Mouse (Mus musculus) induced T-regulatory cell, adult 2 months (primary cell): ENCODE measurements around the gene Znrd1.

Source experiments
- DNase-seq: peaks from one replicate; pipeline ENCODE4 v3.0.0-alpha.2; 2012; ENCODE audit warnings: low read depth

The Znrd1 gene

DNA sequence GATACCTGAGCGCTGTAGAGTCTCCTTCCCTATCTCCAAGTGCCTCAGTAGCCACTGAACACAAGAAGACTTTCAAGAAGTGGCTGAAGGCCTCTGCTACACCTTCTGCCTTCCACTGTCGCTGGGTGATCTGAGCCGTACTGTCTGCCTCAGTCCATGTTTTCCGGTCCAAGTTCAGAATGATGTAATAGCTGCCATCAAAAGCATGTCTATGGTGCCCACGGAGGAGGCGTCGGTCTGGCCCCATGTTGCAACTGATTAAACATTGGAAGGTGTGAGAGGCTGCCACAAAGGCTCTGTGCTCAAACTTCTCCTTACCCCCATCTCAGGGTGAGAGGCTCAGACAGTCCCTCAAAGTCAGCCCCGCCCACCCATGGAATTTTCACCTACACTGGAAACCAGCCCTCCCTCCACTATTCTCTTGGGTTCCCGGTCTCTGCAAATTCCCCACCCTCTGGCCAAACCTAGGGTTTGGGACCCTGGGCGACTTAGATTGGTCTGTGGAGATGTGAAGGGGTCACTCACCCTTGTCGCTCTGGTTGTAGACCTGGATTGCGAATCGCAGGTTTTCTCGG, 12.0 kb upstream of the Znrd1 start:
- no peak for DNase-seq

DNA sequence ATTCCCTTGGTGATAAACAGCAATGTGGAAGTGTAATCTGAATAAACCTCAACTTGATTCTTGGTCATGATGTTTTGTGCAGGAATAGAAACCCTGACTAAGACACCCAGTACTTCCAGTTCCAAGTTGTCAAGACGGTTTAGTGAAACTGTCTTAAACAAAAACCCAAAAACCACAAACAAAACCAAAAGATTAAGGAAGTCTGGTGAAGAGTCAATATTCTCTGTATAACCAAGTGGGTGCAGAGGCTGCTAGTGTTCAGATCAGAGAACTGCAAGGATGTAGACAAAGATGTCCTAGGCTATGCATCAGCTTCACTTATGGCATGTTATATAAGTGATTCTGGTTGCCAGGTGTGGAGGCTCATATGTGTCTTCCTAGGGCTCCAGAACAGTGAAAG, 8.5 kb upstream of the Znrd1 start:
- DNase-seq = no peak

GRCm38 (mm10) chr17:36961125-36961524, 2.8 kb upstream of the Znrd1 start:
- DNase-seq = no peak

- DNase-seq = no peak
Observed at GRCm38 (mm10) chr17:36958884-36959283, 525 bp upstream of the Znrd1 start.

DNA sequence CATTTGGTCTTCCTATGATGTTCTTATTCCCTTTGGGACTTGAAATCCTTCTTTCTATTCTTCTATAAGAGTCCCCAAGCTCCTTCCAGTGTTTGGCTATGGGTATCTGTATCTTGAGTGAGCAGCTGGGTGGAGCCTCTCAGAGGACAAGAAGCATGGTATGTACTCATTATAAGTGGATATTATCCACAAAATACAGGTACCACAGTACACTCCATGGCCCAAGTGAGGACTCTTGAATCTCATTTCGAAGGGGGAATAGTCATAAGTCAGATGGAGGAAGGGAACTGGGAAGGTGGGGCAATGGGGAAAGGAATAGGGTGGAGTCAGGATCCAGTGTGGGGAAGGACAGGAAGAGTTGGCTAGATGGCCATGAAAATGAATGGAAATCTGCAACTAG, 5.3 kb downstream of the Znrd1 start:
- no peak for DNase-seq

- no peak for DNase-seq
Observed at GRCm38 (mm10) chr17:36952631-36953030, 5.7 kb downstream of the Znrd1 start.

- DNase-seq = peak; percentile 99
Observed at GRCm38 (mm10) chr17:36950981-36951947, 7.1 kb downstream of the Znrd1 start, which contains the start of gene Ppp1r11. Gene Ppp1r11, minus strand, starts transcription at chr17:36951741.

GRCm38 (mm10) chr17:36949265-36949664, 9.1 kb downstream of the Znrd1 start:
- DNase-seq = no peak

- no peak for DNase-seq
Observed at GRCm38 (mm10) chr17:36948286-36948685, 10.1 kb downstream of the Znrd1 start.

DNA sequence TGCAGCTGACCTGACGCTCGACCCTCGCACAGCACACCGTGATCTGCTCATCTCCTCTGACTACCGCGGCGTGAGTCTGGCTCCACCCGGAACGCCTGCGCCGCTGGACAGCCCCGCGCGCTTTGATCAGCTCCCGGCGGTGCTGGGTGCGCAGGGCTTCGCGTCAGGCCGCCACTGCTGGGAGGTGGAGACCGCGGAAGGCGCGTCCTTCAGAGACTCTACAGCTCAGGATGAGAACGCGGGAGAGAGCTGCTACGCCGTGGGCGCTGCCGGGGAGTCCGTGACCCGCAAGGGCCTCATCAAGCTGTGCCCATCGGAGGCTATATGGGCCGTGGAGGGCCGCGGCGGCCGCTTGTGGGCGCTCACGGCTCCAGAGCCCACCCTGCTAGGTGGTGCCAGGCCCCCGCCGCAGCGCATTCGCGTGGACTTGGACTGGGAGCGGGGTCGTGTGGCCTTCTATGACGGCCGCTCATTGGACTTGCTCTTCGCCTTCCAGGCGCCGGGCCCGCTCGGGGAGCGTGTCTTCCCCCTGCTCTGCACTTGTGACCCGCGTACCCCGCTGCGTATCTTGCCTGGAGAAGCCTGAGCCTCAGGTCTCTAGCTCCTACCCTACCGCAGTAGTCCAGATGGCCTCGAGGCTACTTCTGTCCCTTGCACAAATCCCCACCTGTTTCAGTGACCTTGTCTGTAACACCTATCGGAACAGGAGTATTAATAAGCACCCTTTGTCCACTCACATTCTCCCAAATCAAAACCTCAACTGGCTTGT, 11.1 kb downstream of the Znrd1 start:
- peak; percentile 63 for DNase-seq

DNA sequence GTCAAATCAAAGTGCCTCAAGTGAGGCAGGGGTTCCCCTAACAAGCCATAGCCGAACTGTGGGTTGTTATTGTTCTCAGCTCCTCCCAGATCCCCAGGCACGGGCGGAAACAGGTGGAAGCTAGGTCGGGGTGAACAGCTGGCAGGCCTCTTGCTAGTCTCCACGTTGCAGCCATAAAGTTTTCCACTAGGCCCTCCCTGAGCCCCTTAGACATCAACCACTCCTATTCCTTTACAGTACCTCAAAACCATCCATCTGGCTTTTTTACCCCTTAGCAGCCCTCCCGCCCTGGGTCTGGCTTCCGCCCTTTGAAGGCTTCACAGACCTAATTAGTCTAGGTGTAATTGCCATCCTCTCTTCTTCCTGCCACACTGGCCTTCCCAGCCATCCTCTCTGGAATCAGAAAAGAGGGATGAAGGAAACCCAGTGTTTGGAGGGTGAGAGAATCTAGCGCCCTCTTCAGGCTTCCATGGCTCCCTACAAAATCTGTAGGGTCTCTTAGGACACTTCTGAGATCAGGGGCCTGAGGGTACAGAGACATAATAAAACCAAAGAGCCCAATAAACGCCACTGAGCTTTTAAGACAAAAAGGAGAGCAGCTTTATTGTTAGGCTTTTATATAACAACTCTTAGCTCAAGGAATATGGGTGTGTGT, 14.1 kb downstream of the Znrd1 start:
- DNase-seq = peak; percentile 67

GRCm38 (mm10) chr17:36943691-36944090, 14.7 kb downstream of the Znrd1 start:
- DNase-seq = peak; percentile 31

GRCm38 (mm10) chr17:36942791-36943471, 15.4 kb downstream of the Znrd1 start, which contains the start of gene Rnf39:
Gene Rnf39, plus strand, starts transcription at chr17:36942918.
- peak; percentile 48 for DNase-seq

GRCm38 (mm10) chr17:36942391-36942790, 16.0 kb downstream of the Znrd1 start:
- peak; percentile 71 for DNase-seq

DNA sequence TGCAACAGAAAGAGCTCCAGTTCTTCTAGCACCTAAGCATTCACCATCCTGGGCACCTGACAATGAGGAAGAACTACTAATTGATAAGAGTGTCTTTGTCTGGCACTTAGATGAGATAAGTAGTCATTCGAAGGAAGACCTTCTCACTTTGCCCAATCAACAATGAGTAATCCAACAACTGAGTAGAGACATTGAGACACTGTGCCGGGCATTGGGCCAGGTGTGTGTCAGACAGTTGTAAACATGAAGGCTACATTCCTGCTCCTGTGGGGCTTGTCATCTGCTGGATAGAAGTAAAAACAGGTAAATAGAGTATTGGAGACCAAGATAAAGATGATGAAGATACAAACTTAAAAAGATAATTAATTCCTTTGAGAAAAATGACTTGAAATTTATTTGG, 20.3 kb downstream of the Znrd1 start:
- no peak for DNase-seq

DNA sequence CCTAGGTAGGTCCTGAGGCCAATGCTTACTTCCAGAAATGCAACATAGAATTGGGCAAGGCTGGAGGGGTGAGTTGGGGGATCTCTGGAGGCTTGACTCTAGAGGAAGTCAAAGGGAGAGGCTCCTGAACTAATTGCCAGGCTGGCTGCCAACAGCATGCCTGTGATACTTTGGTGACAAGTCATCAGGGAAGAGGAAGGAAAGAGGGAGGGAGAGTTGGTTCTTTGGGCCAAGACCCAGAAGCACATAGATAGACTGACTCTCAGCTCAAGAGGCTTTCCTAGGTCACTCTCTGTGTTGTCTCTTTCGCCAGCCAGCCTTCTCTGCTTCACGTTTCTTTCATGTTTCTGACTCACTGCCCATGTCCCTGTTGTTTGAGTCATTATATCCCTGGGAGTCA, 26.6 kb downstream of the Znrd1 start:
- DNase-seq = no peak

- no peak for DNase-seq
Observed at GRCm38 (mm10) chr17:36931130-36931529, 27.2 kb downstream of the Znrd1 start.

DNA sequence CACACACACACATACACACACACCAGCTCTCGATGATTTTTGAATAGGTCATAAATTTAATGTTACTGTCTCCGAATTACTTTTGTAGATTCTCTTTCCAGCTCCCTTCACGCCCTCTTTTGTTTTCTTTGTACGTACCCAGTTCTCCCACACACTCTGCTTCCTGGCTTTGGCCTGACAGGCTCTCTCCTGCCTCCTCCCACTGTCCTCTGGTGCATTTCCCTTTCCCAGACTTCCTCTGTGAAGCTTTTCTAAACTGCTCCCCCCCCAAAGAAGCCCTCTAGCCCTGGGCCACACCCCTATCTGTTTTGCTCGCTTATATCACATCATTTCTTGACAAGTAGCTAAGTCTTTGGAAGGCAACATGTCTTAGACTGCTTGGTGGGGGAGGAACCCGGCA, 28.1 kb downstream of the Znrd1 start:
- DNase-seq = no peak

GRCm38 (mm10) chr17:36929236-36929932, 29.0 kb downstream of the Znrd1 start:
- DNase-seq = no peak

- no peak for DNase-seq
Observed at GRCm38 (mm10) chr17:36927496-36928120, 30.8 kb downstream of the Znrd1 start.
